Mouse (Mus musculus) brain, adult 2 months (tissue): Measurements from ENCODE around the gene Txnrd2.

Experiments used
- DNase-seq: peaks from one replicate; pipeline ENCODE4 v3.0.0; 2011; ENCODE audit warnings: low read depth, low spot score

The Txnrd2 gene

DNA sequence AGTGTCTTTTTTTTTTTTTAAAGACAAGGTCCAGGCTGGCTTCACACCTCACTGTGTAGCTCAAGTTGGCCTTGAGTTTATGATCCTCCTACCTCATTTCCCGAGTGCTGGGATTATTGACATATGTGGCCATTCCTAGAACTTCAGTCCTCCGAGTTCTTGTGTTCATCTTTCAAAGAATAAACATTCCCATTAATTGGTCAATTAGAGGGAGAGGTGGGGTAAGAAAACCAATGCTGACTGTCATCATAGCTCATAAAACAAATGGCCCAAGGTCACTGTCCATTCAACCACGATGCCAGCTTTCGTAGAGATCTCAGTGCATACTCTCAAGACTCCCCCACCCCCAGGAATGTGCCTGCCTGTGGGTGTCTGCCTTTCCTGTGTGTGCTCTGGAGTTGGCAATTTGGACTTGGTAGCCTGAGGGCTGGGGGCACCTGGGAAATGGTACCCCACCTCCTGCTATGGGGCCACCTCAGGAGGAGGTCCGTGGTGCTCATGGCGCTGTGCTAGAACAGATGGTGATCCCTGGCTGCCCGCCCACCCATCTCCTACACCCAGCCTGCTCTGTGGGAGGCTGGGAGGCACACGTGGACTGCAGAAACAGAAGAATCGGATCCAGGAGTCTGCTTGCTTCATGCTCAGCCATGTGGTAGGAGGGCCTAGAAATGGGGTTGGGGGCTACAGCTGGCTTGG is 25.4 kb downstream of the Txnrd2 start:
- DNase-seq: peak; percentile 87

- peak; percentile 82 for DNase-seq
Observed at GRCm38 (mm10) chr16:18452361-18452862, 26.2 kb downstream of the Txnrd2 start.

DNA sequence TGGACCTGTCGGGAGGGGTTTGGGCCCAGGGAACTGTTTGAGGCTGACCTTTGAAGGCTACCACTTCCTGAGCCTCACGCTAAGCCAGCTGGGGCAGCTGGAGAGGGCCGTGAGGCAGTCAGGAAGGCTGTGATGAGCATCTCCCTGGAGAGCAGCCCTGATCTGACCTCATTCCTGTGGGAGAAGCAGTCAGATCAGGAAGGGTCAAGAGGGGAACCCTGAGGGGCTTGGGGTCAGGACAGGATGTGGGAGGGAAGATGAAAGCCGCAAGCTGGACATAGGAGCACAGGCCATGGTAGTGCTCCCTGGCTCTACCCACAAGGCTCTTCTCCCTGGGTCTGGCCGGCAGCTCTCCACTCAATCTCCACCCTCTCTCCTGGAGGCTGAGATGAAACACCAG is 27.7 kb downstream of the Txnrd2 start:
- no peak for DNase-seq

DNA sequence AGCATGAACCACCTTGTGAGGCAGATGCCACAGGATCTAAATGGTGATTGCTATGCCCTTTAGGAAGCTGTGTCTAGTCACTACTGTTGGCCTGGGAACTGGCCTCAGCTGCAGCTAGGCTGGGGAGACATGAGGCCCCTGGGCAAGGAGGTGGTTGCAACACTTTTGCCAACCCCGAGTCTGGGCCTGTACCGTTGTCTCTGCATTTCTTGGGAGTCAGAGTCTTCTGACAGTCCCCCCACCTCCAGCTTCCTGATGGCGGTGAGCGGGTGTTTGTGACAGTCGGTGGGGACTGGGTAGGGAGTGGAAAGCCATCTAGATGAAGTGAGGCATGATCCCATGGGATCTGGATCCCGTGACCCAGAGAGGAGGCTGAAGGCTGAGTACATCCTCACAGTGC is 29.2 kb downstream of the Txnrd2 start:
- no peak for DNase-seq

DNA sequence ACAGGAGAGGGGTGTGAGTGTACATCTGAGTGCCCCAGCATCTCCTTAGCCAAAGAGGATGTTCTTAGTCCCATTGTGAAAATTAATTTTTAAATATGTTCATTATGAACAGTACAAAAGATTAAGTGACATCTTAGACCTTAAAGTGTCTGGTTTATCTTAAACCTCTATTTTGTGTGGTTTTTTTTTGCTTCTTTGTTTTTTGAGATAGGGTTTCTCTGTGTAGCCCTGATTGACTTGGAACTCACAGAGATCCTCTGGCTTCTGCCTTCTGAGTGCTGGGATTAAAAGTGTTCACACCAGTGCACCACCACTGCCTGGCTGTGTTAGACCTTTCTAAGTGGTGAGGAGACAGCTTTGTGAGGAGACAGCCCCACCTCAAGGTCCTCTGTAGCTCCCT is 32.5 kb downstream of the Txnrd2 start:
- DNase-seq: no peak

DNA sequence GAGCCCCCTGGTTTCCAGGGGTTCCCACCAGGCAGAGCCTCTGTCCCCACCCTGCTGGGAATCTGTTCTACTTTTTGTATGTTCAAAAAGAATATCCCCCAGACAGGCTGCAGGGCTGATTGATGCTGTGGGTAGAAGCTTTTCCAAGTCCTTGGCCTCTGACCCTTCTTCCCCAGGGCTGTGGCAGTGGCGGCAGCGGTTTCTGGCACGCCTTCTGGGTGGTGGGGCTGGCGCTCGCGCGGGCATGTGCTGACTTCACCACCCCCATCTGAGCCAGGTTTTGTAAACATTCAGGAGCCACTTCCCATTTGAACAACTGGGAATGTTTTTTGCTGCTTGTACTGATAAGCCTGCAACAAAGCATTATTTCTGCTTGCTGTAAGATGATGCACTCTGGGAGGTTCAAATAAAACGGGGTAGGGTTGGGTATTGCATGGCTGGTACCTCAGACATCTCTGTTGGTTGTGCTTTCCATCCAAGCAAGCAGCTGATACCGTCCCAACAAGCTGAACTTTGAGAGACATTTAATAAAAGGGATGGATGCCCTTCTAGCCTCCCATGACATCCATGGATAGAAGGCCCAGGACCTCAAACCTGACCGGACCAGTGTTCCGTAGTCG is 33.3 kb downstream of the Txnrd2 start:
- no peak for DNase-seq

GRCm38 (mm10) chr16:18459955-18460370 is 33.8 kb downstream of the Txnrd2 start:
- DNase-seq: peak; percentile 71

- no peak for DNase-seq
Observed at GRCm38 (mm10) chr16:18460826-18461225, 34.6 kb downstream of the Txnrd2 start.

DNA sequence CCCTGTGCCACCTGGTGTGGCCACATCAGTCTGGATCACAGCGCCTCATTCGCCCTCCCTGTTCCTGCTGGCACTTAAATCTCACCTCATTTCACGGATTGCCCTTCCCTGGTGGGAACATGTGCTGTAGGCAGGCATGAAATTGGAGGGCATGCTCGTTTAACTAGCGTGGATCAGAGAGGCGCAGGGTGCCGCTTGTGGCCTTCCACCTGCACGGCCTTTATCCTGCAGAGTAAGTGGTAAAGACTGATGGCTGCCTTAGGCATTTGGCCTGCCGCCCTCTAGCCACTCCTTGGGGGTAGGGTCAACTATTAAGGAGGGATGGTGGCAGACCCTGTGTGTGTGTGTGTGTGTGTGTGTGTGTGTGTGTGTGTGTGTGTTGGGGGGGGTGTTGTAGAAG is 35.8 kb downstream of the Txnrd2 start:
- DNase-seq: no peak

GRCm38 (mm10) chr16:18462598-18462997 is 36.4 kb downstream of the Txnrd2 start:
- DNase-seq: no peak

GRCm38 (mm10) chr16:18464271-18464670 is 38.1 kb downstream of the Txnrd2 start:
- peak; percentile 67 for DNase-seq

GRCm38 (mm10) chr16:18470829-18471228 is 44.6 kb downstream of the Txnrd2 start:
- no peak for DNase-seq

- no peak for DNase-seq
Observed at GRCm38 (mm10) chr16:18471381-18471955, 45.3 kb downstream of the Txnrd2 start.

GRCm38 (mm10) chr16:18471976-18472375 is 45.8 kb downstream of the Txnrd2 start:
- no peak for DNase-seq

GRCm38 (mm10) chr16:18472416-18472815 is 46.2 kb downstream of the Txnrd2 start:
- no peak for DNase-seq

GRCm38 (mm10) chr16:18472976-18473375 is 46.8 kb downstream of the Txnrd2 start:
- no peak for DNase-seq

- DNase-seq: no peak
Observed at GRCm38 (mm10) chr16:18474021-18474420, 47.8 kb downstream of the Txnrd2 start.

DNA sequence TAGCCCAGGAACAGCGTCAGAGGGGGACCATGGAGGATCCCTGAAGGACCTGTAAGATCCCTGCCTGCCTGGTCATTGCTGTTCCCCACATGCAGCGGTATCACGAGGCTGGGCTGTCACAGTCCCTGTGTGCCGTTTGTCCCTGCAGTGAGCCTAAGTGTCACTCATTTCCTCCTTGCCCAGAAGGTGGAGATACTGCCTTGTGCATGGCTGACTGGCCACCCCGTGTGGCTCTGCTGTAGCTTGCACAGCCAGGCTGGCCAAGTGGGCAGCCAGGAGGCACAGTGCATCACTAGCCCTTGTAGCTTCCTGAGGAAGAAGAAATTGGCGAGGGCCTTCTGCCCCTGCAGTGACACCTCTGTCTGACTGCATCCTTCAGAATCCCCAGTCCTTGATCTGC is 51.8 kb downstream of the Txnrd2 start:
- peak; percentile 42 for DNase-seq

GRCm38 (mm10) chr16:18479667-18480066 is 53.5 kb downstream of the Txnrd2 start:
- no peak for DNase-seq

DNA sequence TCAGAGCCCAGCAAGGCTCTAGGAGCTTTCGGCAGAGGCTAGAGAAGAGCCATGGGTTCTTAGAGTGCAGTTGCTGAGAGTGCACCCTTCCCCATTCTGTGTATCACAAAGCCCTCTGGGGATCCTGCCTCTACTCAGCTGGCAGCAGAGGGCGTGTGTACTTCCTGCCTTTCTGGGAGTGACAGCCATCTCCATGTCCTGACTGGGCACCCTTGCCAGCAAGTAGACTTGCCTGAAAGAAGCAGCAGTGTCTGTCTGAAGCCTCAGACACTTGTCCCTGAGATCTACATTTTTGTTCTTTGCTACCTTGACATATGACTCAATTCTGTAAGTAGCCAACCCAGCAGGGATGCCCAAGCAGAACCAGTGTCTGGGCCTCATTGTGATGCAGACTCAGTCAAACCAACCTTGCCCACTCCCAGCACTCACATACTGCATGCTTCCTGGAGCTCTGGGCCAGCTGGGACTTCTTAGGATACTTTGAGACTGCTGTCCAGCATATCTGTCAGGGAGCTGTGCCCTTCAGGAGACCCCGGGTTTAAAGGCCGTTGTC is 54.8 kb downstream of the Txnrd2 start:
- DNase-seq: no peak

DNA sequence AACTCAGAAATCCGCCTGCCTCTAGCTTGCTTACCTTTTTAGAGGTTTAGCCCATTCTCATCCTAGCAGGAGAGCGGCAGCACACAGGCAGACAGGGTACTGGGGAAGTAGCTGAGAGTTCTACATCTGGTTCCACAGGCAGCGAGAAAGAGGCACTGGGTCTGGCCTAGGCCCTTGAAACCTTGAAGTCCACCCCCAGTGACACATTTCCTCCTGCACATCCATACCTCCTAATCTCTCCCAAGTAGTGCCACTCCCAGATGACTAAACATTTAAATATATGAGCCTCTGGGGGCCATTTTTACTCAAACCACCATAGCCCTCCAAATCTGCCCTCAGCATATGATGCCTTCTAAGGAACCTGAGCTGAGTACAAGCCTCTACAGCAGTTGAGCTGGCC is 56.2 kb downstream of the Txnrd2 start:
- DNase-seq: no peak

- DNase-seq: no peak
Observed at GRCm38 (mm10) chr16:18483839-18484238, 57.7 kb downstream of the Txnrd2 start.

- no peak for DNase-seq
Observed at GRCm38 (mm10) chr16:18484386-18484785, 58.2 kb downstream of the Txnrd2 start.
